Mouse (Mus musculus) G1E-ER4 (cell line): Measurements from ENCODE around the gene Sgca. TPM values are rescaled to one million over a fixed set of nuclear protein-coding genes. Genes with fewer than 3 reads are reported as not detected.

Experiments used
- GATA1 ChIP-seq: IDR thresholded peaks from one replicate; pipeline ENCODE4 v1.8.0; 2012; ENCODE audit warnings: low read length, inconsistent platforms
- polyA plus RNA-seq: library from polyadenylated mRNA; stranded (reverse); fragments of >175 nt; gene quantifications from 2 replicates; pipeline ENCODE4 v1.2.3, GENCODE M21; 2012

Gene Sgca
- polyA plus RNA-seq, 1 experiment = not detected

- no peak for TF ChIP-seq GATA1
These were observed 2.8 kb downstream of the Sgca start for GRCm38 (mm10) chr11:94973313-94973712.

DNA sequence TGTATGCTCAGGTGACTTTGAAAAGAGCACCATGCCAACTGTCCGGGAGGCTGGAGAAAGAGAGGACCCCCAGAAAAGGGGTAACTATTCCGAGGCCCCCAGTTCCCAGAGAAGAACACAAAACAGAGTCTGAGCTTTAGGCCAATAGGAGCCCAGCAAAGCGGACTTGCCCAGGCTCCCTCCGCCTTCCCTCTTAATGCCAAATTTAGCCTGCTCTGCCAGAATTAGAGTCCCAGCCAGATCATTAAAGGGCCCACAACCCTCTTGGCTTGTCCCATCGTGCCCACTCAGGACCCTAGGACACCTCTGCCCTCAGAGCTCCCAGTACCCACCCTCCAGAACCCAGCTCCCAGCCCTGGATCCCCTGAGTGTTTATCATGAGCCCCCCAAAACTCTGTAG, 3.2 kb downstream of the Sgca start:
- TF ChIP-seq GATA1 = no peak

DNA sequence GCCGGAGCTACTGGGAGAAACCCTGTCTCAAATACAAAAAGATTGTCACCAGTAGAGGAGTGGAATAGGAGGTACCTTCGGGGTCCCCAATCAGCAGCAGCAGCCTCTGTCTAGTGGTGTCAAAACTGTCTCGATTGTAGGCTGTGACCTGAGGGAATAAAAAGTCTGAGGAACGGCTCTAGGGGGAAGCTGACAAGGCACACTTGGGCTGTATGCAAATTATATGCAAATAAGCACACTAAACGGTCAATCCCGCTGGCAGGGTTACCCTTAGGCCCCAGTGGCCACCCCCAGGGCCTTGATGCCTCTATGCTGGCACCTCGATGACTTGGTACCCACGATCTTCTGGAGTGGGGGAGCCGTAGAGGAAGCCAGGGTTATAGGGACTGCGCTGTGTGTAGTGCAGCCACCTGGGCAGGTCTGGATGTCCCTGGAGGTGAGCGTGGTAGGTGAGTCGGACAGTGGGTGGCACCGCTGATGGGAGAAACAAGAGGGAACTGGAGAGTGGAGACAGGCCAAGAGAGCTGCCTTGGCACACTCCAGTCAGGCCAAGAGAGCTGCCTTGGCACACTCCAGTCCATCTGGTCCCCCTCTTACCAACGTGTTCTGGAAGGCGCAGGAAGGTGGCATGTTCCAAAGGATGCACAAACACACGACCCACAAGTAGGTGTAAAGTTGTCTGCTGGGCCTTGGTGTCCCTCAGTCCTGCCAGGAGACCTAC, 4.1 kb downstream of the Sgca start:
- no peak for TF ChIP-seq GATA1

- TF ChIP-seq GATA1 = no peak
These were observed 5.8 kb downstream of the Sgca start for GRCm38 (mm10) chr11:94970210-94970943.

GRCm38 (mm10) chr11:94968187-94968586, 7.9 kb downstream of the Sgca start:
- no peak for TF ChIP-seq GATA1

DNA sequence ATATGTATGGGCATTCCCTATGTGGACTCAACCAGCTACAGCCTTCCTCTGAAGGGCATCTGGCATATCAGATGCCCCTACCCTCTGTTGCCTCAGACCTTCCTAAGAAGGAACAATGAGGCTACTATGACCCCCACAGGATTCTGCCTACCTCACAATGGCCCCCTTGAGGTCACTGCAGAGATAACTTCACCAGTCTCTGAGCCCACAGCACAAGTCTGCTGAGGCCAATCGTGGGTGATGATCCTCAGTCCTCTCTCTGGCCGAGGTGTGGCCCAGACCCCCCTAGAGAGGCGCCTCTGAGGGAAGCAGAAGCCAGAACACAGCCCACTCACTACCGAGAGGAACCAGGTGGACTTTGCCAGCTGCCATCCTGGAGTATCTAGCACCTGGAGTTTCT, 8.7 kb downstream of the Sgca start, which contains the start of gene Hils1:
TSS of gene Hils1 (plus strand) at position 175 of the 400 bp plus-strand sequence.
- no peak for TF ChIP-seq GATA1

- TF ChIP-seq GATA1 = no peak
These were observed 13.5 kb downstream of the Sgca start for GRCm38 (mm10) chr11:94962534-94963101.

DNA sequence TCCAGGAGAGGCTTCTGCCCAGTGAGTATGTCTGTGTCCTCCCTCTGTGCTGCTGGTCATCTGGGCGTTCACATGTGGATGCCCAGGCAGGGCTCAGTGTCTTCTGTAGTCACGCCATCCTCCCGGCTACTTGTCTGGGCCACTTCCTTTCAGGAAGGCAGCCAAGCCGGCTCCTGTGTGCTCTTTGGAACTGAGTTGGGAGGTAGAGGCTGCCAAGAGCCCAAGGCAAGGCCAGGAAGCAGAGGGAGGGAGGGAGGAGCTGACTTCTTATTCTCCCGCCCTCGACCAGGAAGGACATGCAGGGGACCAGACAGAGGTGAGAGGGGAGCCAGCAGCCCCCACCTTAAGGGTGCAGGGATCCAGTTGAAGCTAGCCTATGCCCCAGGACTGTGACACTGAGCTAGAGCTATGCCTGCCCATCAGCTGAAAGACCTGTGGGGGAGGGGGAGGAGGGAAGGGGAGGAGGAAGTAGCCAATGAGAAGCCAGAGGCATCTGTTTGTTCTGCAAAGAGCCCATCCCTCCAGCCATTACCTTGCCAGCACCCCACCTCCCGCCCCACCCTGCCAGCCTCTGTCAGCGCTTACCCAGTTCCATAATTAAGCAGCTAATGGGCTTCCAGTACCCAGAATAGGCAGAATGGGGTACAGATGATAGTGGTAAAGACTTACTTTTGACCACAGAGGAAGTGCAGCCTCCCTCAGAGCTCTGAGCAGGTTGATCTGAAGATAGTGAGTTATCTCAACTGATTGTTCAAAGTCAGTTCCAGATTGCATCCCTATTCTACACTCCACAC, 17.9 kb downstream of the Sgca start:
- no peak for TF ChIP-seq GATA1

- no peak for TF ChIP-seq GATA1
These were observed 18.4 kb downstream of the Sgca start for GRCm38 (mm10) chr11:94957693-94958064.

DNA sequence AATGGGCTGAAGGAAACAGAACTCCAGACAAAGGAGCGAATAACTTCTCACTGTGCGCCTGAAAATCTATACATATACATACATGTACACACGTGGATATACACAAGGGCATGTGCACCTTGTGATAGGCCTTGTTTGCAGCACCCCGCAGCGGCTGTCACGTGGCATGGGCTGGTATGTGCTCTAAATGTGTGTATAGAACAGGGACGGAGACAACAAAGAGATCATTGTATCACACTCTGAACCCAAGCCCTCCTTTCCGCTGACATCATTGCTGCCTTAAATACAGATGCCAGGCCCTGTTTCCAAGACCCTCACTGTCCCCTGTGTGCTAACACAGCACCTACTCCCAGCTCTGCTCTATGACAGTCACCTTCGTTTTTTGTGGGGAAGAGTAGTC, 21.0 kb downstream of the Sgca start:
- no peak for TF ChIP-seq GATA1

- no peak for TF ChIP-seq GATA1
These were observed 24.0 kb downstream of the Sgca start for GRCm38 (mm10) chr11:94952169-94952568.

GRCm38 (mm10) chr11:94945236-94945635, 30.9 kb downstream of the Sgca start:
- TF ChIP-seq GATA1 = no peak

- no peak for TF ChIP-seq GATA1
These were observed 31.8 kb downstream of the Sgca start for GRCm38 (mm10) chr11:94944295-94944694.

DNA sequence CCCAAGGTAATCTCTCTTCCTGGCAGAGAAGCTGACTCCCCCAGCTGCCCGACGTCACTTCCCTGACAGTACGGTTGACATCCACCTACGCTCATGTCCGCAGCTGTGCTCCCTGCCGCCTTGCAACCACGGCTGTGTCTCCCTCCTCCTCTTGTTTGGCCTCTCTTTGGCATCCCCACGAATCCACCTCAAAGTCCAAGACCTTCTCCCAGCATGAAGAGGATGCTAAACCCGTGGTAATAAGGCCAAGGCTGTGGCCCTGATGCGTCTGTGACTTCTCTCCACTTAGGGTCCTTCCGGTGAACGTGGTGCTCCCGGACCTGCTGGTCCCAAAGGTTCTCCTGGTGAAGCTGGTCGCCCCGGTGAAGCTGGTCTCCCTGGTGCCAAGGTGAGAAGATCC, 33.1 kb downstream of the Sgca start:
- no peak for TF ChIP-seq GATA1

DNA sequence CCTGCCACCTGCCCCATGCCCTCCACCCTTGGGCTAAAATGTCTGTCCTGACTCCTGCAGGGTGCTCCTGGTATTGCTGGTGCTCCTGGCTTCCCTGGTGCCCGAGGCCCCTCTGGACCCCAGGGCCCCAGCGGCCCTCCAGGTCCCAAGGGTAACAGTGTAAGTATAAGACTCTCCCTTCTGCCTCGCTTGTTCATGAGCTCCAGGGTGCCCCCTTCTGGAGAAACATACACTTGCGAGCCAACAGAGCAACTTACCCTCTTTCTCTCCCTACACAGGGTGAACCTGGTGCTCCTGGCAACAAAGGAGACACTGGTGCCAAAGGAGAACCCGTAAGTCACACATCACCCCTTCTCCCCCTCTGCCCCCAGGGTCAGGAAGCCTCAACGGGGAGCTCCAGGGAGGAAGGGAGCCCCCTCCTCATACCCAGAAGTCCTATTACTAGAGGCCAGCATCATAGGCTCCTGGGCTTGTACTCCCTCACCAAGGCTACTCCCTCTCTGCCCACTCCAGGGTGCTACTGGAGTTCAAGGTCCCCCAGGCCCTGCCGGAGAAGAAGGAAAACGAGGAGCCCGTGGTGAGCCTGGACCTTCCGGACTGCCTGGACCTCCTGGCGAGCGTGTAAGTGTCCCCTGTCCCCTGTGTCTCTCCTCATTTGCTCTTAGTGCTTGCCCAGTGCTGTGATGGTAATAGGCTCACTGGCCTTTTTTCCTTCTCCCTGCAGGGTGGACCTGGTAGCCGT, 33.7 kb downstream of the Sgca start:
- no peak for TF ChIP-seq GATA1
